Mouse (Mus musculus) hindbrain, embryonic 12.5 days (tissue): Measurements from ENCODE around the gene Gnat2. TPM values are rescaled to one million over a fixed set of nuclear protein-coding genes. Genes with fewer than 3 reads are reported as not detected.

ENCODE experiments used
- ATAC-seq: fragments of 200-750 bp; cut with Nextera tagmentation; 2 replicates; pipeline ENCODE4 v1.8.0; 2017; ENCODE audit warnings: moderate TSS enrichment; ENCODE audit not compliant: low FRiP score
- H3K27ac ChIP-seq: fragments of 300-500 bp; sonication (generic); 2 replicates; pipeline ENCODE4 v1.5.1; 2016; ENCODE audit warnings: mild to moderate bottlenecking
- H3K27me3 ChIP-seq: fragments of 300-500 bp; sonication (generic); 2 replicates; pipeline ENCODE4 v1.6.1; 2016; ENCODE audit warnings: mild to moderate bottlenecking
- H3K36me3 ChIP-seq: fragments of 300-500 bp; sonication (generic); 2 replicates; pipeline ENCODE4 v1.6.1; 2016; ENCODE audit warnings: mild to moderate bottlenecking
- H3K4me1 ChIP-seq: fragments of 300-500 bp; sonication (generic); 2 replicates; pipeline ENCODE4 v1.6.1; 2016
- H3K4me2 ChIP-seq: fragments of 300-500 bp; sonication (generic); replicated peaks from 2 replicates; pipeline ENCODE4 v1.6.1; 2016; ENCODE audit warnings: mild to moderate bottlenecking
- H3K4me3 ChIP-seq: fragments of 300-500 bp; sonication (generic); 2 replicates; pipeline ENCODE4 v1.5.1; 2016; ENCODE audit warnings: mild to moderate bottlenecking
- H3K9ac ChIP-seq: fragments of 300-500 bp; sonication (generic); 2 replicates; pipeline ENCODE4 v1.6.1; 2016; ENCODE audit warnings: mild to moderate bottlenecking, moderate library complexity
- H3K9me3 ChIP-seq: fragments of 300-500 bp; sonication (generic); replicated peaks from 2 replicates; pipeline ENCODE4 v1.6.1; 2016; ENCODE audit warnings: mild to moderate bottlenecking
- WGBS: fragments of 180-500 bp; shearing (Covaris S2); methylation state at CpG from one replicate; pipeline ENCODE4 v1.1.7; 2016; 5-methylcytosine and 5-hydroxymethylcytosine counted together
- polyA plus RNA-seq: library from polyadenylated mRNA; unstranded; fragments of >200 nt; fragmentation: Nextera tagmentation; extraction: Ambion mirVana; gene quantifications from 2 replicates; pipeline ENCODE4 v1.2.1, GENCODE M21; 2016

The Gnat2 gene
- 0.33 and 0.37 TPM in 2 replicates for polyA plus RNA-seq

DNA sequence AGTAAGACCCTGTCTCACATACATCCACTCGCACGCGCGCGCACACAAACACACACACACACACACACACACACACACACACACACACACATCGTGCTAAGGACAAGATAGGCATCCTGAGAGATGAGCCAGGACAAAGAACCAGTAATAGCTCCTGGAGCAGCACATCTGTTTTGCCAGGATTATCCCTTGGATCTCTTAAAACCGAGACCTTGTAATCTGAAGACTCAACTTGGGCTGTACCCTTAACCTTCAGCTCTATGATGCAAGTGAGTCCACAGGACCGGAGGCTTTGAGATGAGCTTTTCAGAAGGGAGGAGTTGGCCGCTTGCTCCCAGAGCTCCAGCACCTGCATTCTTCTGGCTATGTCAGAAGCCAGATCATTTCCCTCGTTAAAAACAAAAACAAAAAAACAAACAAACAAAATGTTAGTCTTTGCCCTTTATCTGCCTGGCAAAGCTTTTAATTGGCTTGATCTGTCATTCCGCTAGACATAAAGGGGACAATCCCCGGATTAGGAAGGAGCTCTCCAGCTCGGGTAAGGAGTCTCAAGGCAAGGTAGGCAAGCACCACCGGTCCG is at the start of gene Gnat2:
Gene Gnat2 (plus strand): TSS at position 254 of the 580 bp plus-strand sequence.
- H3K27me3 ChIP-seq: no peaks in the 10 kb centered on the region
- H3K4me2 ChIP-seq: no peak within 1 kb of the TSS
- H3K27ac ChIP-seq: no peak within 1 kb of the TSS
- ATAC-seq: no peak
- peaks cover 8% of the 10 kb centered on the region for H3K4me1 ChIP-seq
- H3K4me3 ChIP-seq: no peak within 1 kb of the TSS
- WGBS: 85% methylated on average over 15 of the region's 15 CpGs
- H3K36me3 ChIP-seq: no peaks in the 10 kb centered on the region
- no peak within 1 kb of the TSS for H3K9ac ChIP-seq
- no peaks in the 10 kb centered on the region for H3K9me3 ChIP-seq

GRCm38 (mm10) chr3:108044394-108045140 is 48.0 kb upstream of the Gnat2 start, which contains the start of gene Gstm4:
Gene Gstm4, minus strand, starts transcription at chr3:108044894.
- Histone ChIP-seq H3K9me3 (no peaks in the 10 kb centered on the region), H3K4me1 (peaks cover 6% of the 10 kb centered on the region), H3K9ac (peak within 1 kb of the TSS; percentile 65), H3K27me3 (no peaks in the 10 kb centered on the region), H3K27ac (peak within 1 kb of the TSS; percentile 44; the same call in 1 of the 2 replicates), H3K4me3 (peak within 1 kb of the TSS; percentile 54), H3K4me2 (peak within 1 kb of the TSS; percentile 81), H3K36me3 (no peaks in the 10 kb centered on the region)
- peak; percentile 93 for ATAC-seq
- WGBS: 4% methylated on average over 29 of the region's 29 CpGs

- Histone ChIP-seq H3K4me1 (peaks cover 6% of the 10 kb centered on the region), H3K27me3 (no peaks in the 10 kb centered on the region), H3K9ac (no peak overlapping the region), H3K36me3 (no peaks in the 10 kb centered on the region), H3K9me3 (no peaks in the 10 kb centered on the region), H3K27ac (no peak overlapping the region), H3K4me3 (no peak overlapping the region), H3K4me2 (no peak overlapping the region)
- WGBS: 91% methylated on average over 2 of the region's 2 CpGs
- ATAC-seq: no peak
Measured at GRCm38 (mm10) chr3:108046944-108047655, 45.5 kb upstream of the Gnat2 start.

GRCm38 (mm10) chr3:108048306-108048705 is 44.3 kb upstream of the Gnat2 start:
- H3K27me3 ChIP-seq: no peaks in the 10 kb centered on the region
- no peak overlapping the region for H3K4me3 ChIP-seq
- no peak overlapping the region for H3K9ac ChIP-seq
- no peak overlapping the region for H3K4me2 ChIP-seq
- no peaks in the 10 kb centered on the region for H3K36me3 ChIP-seq
- WGBS: 87% methylated on average over 3 of the region's 3 CpGs
- H3K9me3 ChIP-seq: no peaks in the 10 kb centered on the region
- no peak overlapping the region for H3K27ac ChIP-seq
- no peak for ATAC-seq
- peaks cover 6% of the 10 kb centered on the region for H3K4me1 ChIP-seq

DNA sequence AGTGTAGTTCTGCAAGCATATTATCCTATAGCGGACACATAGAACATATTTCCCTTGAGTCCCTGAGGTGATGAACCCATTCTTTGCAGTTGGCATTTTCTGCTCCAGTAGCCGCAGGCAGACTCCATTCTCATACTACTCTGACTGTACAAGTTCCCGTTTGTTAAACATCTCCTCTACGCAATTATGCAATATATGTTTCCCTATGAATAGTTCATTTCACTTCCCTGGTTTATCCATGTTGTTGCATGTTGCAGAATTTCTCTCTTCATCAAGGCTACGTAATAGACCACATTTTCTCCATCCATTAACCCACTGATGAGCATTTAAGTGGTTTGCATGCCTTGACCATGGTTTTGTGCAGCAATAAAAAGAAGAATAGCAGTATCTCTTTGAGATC is 42.1 kb upstream of the Gnat2 start:
- H3K4me3 ChIP-seq: no peak overlapping the region
- no peak overlapping the region for H3K4me2 ChIP-seq
- ATAC-seq: no peak
- no peaks in the 10 kb centered on the region for H3K9me3 ChIP-seq
- H3K36me3 ChIP-seq: no peaks in the 10 kb centered on the region
- H3K27me3 ChIP-seq: no peaks in the 10 kb centered on the region
- H3K4me1 ChIP-seq: no peaks in the 10 kb centered on the region
- no peak overlapping the region for H3K9ac ChIP-seq
- no peak overlapping the region for H3K27ac ChIP-seq
- WGBS: 93% methylated on average over 5 of the region's 5 CpGs

DNA sequence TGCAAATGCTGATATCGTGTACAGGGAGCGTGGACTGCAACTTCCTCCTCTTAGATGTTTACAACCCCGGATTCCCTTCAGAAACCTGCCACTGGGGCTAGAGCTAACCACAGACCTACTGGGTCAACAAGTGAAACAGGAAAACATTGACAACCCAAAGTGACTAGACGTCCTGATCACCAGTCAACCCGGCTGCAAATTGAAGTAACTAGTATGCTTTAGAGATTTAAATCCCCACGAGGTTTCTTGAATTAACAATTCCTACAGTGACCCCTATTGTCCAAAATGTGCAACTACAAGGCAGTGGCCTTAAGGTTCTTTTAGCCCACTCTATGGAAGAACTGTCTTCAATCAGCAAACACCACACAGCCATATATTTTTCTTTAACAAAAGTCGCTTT is 31.2 kb upstream of the Gnat2 start:
- H3K27ac ChIP-seq: no peak overlapping the region
- H3K9me3 ChIP-seq: no peaks in the 10 kb centered on the region
- H3K4me2 ChIP-seq: no peak overlapping the region
- no peak overlapping the region for H3K4me3 ChIP-seq
- H3K4me1 ChIP-seq: no peaks in the 10 kb centered on the region
- no peaks in the 10 kb centered on the region for H3K27me3 ChIP-seq
- ATAC-seq: no peak
- no peaks in the 10 kb centered on the region for H3K36me3 ChIP-seq
- no peak overlapping the region for H3K9ac ChIP-seq
- WGBS: 26% methylated on average over 7 of the region's 7 CpGs

DNA sequence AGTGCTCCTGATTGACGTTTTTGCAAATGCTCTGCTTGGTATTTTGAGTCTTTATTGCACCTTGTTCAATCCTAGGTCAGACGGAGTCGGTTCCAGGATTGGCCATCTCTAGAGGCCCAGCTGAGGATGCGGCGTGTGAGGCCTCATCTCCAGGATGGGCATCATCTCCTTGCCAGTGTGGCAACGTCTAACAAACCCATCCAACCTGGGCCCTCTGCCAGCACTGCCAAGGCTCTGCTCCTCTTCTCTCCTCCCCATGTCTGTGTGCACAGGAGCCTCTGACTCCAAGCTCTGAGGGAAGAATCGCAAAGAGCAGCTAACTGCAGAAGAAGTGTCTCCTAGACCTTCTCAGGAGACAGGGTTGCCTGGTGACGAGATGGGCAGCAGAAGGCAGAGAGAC is 29.9 kb upstream of the Gnat2 start:
- no peaks in the 10 kb centered on the region for H3K36me3 ChIP-seq
- WGBS: 86% methylated on average over 8 of the region's 8 CpGs
- H3K4me2 ChIP-seq: no peak overlapping the region
- ATAC-seq: no peak
- no peaks in the 10 kb centered on the region for H3K9me3 ChIP-seq
- H3K27ac ChIP-seq: no peak overlapping the region
- H3K27me3 ChIP-seq: no peaks in the 10 kb centered on the region
- no peak overlapping the region for H3K4me3 ChIP-seq
- H3K4me1 ChIP-seq: no peaks in the 10 kb centered on the region
- no peak overlapping the region for H3K9ac ChIP-seq

- Histone ChIP-seq H3K4me2 (no peak overlapping the region), H3K4me1 (no peaks in the 10 kb centered on the region), H3K36me3 (no peaks in the 10 kb centered on the region), H3K27ac (no peak overlapping the region), H3K9me3 (no peaks in the 10 kb centered on the region), H3K9ac (no peak overlapping the region), H3K4me3 (no peak overlapping the region), H3K27me3 (no peaks in the 10 kb centered on the region)
- 82% methylated on average over 4 of the region's 4 CpGs for WGBS
- no peak for ATAC-seq
Measured at GRCm38 (mm10) chr3:108064672-108065071, 27.9 kb upstream of the Gnat2 start.

DNA sequence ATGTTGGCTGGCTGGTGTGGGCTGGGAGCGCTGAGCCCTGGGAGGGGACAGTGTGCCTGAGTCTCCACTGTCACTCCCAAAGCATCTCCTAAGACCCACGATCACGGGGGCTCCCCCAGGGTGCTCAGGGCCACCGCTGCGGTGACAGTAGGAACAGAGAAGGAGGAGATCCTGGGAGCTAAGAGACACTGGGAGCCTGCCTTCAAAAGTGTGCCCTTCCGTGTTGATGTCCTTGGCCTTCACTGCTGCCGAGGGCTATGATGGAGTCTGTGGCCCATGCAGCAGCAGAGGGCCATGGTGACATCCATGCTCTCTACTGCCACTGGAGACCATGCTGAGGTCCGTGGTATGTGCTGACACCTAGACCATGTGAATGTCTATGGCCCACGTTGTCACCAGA is 27.0 kb upstream of the Gnat2 start:
- H3K36me3 ChIP-seq: no peaks in the 10 kb centered on the region
- no peak for ATAC-seq
- H3K4me1 ChIP-seq: no peaks in the 10 kb centered on the region
- H3K9ac ChIP-seq: no peak overlapping the region
- H3K27ac ChIP-seq: no peak overlapping the region
- no peak overlapping the region for H3K4me3 ChIP-seq
- H3K4me2 ChIP-seq: no peak overlapping the region
- no peaks in the 10 kb centered on the region for H3K9me3 ChIP-seq
- WGBS: 78% methylated on average over 9 of the region's 9 CpGs
- no peaks in the 10 kb centered on the region for H3K27me3 ChIP-seq

GRCm38 (mm10) chr3:108067370-108067934 is 25.1 kb upstream of the Gnat2 start:
- no peaks in the 10 kb centered on the region for H3K9me3 ChIP-seq
- H3K27me3 ChIP-seq: no peaks in the 10 kb centered on the region
- no peak for ATAC-seq
- H3K4me1 ChIP-seq: no peaks in the 10 kb centered on the region
- no peak overlapping the region for H3K4me2 ChIP-seq
- no peak overlapping the region for H3K4me3 ChIP-seq
- no peaks in the 10 kb centered on the region for H3K36me3 ChIP-seq
- H3K27ac ChIP-seq: no peak overlapping the region
- no peak overlapping the region for H3K9ac ChIP-seq
- whole genome bisulfite sequencing: 69% methylated on average over 6 of the region's 6 CpGs

DNA sequence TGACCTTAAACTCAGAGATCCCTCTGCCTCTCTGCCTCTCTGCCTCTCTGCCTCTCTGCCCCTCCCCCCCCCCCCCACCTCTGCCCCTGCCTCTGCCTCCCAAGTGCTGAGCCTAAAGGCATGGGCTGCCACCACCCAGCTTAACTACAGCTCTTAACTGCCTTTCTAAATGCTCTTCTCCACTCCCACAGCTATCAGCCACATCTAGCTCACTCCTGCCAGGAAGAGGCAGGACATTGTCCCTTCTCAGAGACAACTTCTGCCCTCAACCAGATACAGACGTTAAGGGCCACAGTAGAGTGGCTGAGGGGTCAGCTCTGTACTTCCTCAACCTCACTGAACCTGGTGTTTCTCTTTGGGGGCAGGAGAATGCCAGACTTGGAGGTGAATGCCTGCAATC is 23.8 kb upstream of the Gnat2 start:
- no peaks in the 10 kb centered on the region for H3K9me3 ChIP-seq
- H3K9ac ChIP-seq: no peak overlapping the region
- no peak overlapping the region for H3K27ac ChIP-seq
- 46% methylated on average over 1 of the region's 1 CpGs for WGBS
- H3K27me3 ChIP-seq: no peaks in the 10 kb centered on the region
- H3K4me3 ChIP-seq: no peak overlapping the region
- H3K4me2 ChIP-seq: no peak overlapping the region
- no peaks in the 10 kb centered on the region for H3K36me3 ChIP-seq
- peaks cover 8% of the 10 kb centered on the region; the same call in 1 of the 2 replicates for H3K4me1 ChIP-seq
- no peak for ATAC-seq

GRCm38 (mm10) chr3:108069231-108069870 is 23.2 kb upstream of the Gnat2 start:
- H3K4me2 ChIP-seq: no peak overlapping the region
- WGBS: 75% methylated on average over 13 of the region's 13 CpGs

More at GRCm38 (mm10) chr3:108069231-108069870, 23.2 kb upstream of the Gnat2 start:
- no peaks in the 10 kb centered on the region for H3K27me3 ChIP-seq
- H3K27ac ChIP-seq: no peak overlapping the region
- H3K4me1 ChIP-seq: peaks cover 8% of the 10 kb centered on the region; the same call in 1 of the 2 replicates
- H3K36me3 ChIP-seq: 0 out of 2 replicates have a peak, but pooled peaks cover 5% of the 10 kb centered on the region
- H3K9ac ChIP-seq: no peak overlapping the region
- H3K4me3 ChIP-seq: no peak overlapping the region
- ATAC-seq: no peak
- H3K9me3 ChIP-seq: no peaks in the 10 kb centered on the region
